Mouse (Mus musculus): ENCODE measurements at regions not wholly inside any gene's neighbourhood (a gene's known extent, or its start where the extent isn't known, plus 50 kb on each side); places are given as distances from the start of the nearest gene placed in this dataset.

DNA sequence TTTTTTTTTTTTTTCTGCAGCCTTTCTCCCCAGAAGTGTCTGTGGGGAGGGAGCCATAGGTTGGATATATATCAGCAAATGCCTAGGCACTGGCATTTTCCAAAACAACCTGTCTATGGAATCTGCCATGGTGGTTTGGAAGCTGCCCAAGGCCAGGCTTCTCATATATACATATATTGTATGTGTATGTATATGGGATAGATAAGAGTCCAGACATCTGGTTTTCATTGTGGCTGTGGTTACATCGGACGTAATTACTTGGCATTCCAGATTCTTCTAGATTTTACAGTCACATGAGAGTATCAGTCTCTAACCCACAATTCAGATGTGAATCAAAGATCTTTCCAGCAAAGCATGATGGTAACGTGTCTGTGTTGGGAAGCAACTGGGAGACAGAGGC is 57.5 kb upstream of the Mylip start:
- Histone ChIP-seq H3K27me3 (ENCODE audit: control insufficient read depth in 1 of 2, insufficient read depth in 2 of 2, low read length in 2 of 2) (peaks cover 0 to 2% of the 10 kb centered on the region in 2 experiments; a peak in 2 of 4 replicates), H3K79me2 (ENCODE audit: control insufficient read depth, insufficient read depth, low read length, poor library complexity) (no peaks in the 10 kb centered on the region), H3K9ac (ENCODE audit: control insufficient read depth, low read depth, low read length, poor library complexity, severe bottlenecking) (no peak overlapping the region), H3K4me3 (ENCODE audit: control insufficient read depth in 1 of 2, insufficient read depth in 1 of 2, low read depth in 2 of 2, low read length in 2 of 2) (no peak overlapping the region), H3K4me1 (ENCODE audit: control insufficient read depth in 1 of 2, insufficient read depth in 2 of 2, low read length in 2 of 2) (no peaks in the 10 kb centered on the region), H3K9me3 (replicated peaks; ENCODE audit: insufficient read depth, low read length) (no peaks in the 10 kb centered on the region), H3K36me3 (ENCODE audit: control insufficient read depth in 1 of 2, insufficient read depth in 2 of 2, low read length in 2 of 2) (no peaks in the 10 kb centered on the region), H3K27ac (ENCODE audit: control insufficient read depth, low read depth, low read length) (no peak overlapping the region)
- TF ChIP-seq EP300 (IDR thresholded peaks at IDR 0.05; ENCODE audit: low read depth in 1 of 2, low read length in 2 of 2) (no peak), ZNF384 (IDR thresholded peaks at IDR 0.05; ENCODE audit: low read depth, low read length) (no peak), POLR2AphosphoS5 (IDR thresholded peaks at IDR 0.05; ENCODE audit: borderline replicate concordance, low read depth, low read length) (no peak), POLR2AphosphoS2 (IDR thresholded peaks at IDR 0.05; ENCODE audit: low read length) (no peak), MAX (IDR thresholded peaks at IDR 0.05; ENCODE audit: low read length) (no peak), MAZ (IDR thresholded peaks at IDR 0.05; ENCODE audit: low read depth, low read length) (no peak), NRF1 (IDR thresholded peaks at IDR 0.05; ENCODE audit: insufficient read depth, low read depth, low read length, poor library complexity, severe bottlenecking) (no peak), TAL1 (IDR thresholded peaks at IDR 0.05; ENCODE audit: low read length) (no peak), ETS1 (IDR thresholded peaks at IDR 0.05; ENCODE audit: low read depth, low read length) (no peak), NELFE (IDR thresholded peaks at IDR 0.05; ENCODE audit: low read depth, low read length) (no peak), RCOR1 (IDR thresholded peaks at IDR 0.05; ENCODE audit: low read depth, low read length) (no peak), TBP (IDR thresholded peaks at IDR 0.05; ENCODE audit: low read depth, low read length) (no peak), UBTF (IDR thresholded peaks at IDR 0.05; ENCODE audit: borderline replicate concordance, insufficient read depth, low read depth, low read length) (no peak), RAD21 (IDR thresholded peaks at IDR 0.05; ENCODE audit: low read depth, low read length) (no peak), TCF12 (IDR thresholded peaks at IDR 0.05; ENCODE audit: low read depth, low read length) (no peak), JUND (IDR thresholded peaks at IDR 0.05; ENCODE audit: low read depth, low read length) (no peak), SIN3A (IDR thresholded peaks at IDR 0.05; ENCODE audit: low read length) (no peak), USF1 (IDR thresholded peaks at IDR 0.05; ENCODE audit: low read depth, low read length) (no peak), ELF1 (IDR thresholded peaks at IDR 0.05; ENCODE audit: low read depth, low read length) (no peak), ZKSCAN1 (IDR thresholded peaks at IDR 0.05; ENCODE audit: low read depth, low read length) (no peak)
- no peak for DNase-seq (ENCODE audit: low read depth, low spot score)

DNA sequence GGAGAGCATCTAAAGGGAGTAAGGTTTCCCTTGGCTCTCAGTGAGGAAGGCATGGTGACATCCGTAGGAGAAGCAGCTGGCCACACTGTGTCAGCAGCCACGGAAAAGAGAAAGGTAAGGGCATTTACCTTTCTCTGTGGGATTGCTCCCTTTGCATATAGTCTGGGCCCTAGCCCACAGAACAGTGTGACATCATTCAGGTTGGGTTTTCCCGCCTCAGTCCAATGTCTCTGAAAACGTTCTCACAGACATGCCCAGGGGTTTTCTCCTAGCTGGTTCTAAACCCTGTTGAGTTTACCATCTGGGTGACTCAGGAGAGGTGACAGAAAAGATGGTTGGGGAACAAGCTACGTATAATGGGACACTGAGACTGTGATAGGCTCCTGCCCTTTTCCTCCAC is 55.9 kb upstream of the Mylip start:
- TF ChIP-seq HCFC1 (IDR thresholded peaks at IDR 0.05; ENCODE audit: low read depth, low read length) (no peak), MXI1 (IDR thresholded peaks at IDR 0.05; ENCODE audit: low read depth, low read length) (no peak), BHLHE40 (IDR thresholded peaks at IDR 0.05; ENCODE audit: borderline replicate concordance, low read depth, low read length) (no peak), CHD1 (IDR thresholded peaks at IDR 0.05; ENCODE audit: low read depth, low read length) (no peak), TCF12 (IDR thresholded peaks at IDR 0.05; ENCODE audit: low read depth, low read length) (no peak), RCOR1 (IDR thresholded peaks at IDR 0.05; ENCODE audit: low read depth, low read length) (no peak), ETS1 (IDR thresholded peaks at IDR 0.05; ENCODE audit: low read depth, low read length) (no peak)
- H3K79me2 ChIP-seq (ENCODE audit: control insufficient read depth, insufficient read depth, low read length, poor library complexity), result no peaks in the 10 kb centered on the region
- no peak for DNase-seq (ENCODE audit: low read depth, low spot score)
- no peak overlapping the region for H3K27ac ChIP-seq (ENCODE audit: control insufficient read depth, low read depth, low read length)
- no peaks in the 10 kb centered on the region; a peak in 2 of 4 replicates for H3K27me3 ChIP-seq (ENCODE audit: control insufficient read depth in 1 of 2, insufficient read depth in 2 of 2, low read length in 2 of 2)
- no peak overlapping the region for H3K4me3 ChIP-seq (ENCODE audit: control insufficient read depth in 1 of 2, insufficient read depth in 1 of 2, low read depth in 2 of 2, low read length in 2 of 2)
- no peaks in the 10 kb centered on the region for H3K9me3 ChIP-seq (replicated peaks; ENCODE audit: insufficient read depth, low read length)
- H3K9ac ChIP-seq (ENCODE audit: control insufficient read depth, low read depth, low read length, poor library complexity, severe bottlenecking), result no peak overlapping the region
- no peaks in the 10 kb centered on the region for H3K36me3 ChIP-seq (ENCODE audit: control insufficient read depth in 1 of 2, insufficient read depth in 2 of 2, low read length in 2 of 2)
- H3K4me1 ChIP-seq (ENCODE audit: control insufficient read depth in 1 of 2, insufficient read depth in 2 of 2, low read length in 2 of 2), result no peaks in the 10 kb centered on the region
